10 mouse cellular contexts compared by ENCODE assay signal in genomic region chr7:45529461-45529860, GRCm38 (mm10). TPM values are rescaled to one million over a fixed set of nuclear protein-coding genes. Genes with fewer than 3 reads are reported as not detected.
DNase-seq lines count a peak whose midpoint lies in the region; ATAC-seq and TF ChIP-seq lines count a peak whose summit lies in the region.
"Had no signal": no experiment of that assay in that cellular context is flagged by ENCODE, and none has a peak within 500 bp of the region (broad histone marks: within the 10 kb centered on the region; RNA-seq: fewer than 3 reads in every experiment).

No protein-coding gene starts in this region.

- no peaks in the 10 kb centered on the region for H3K9me3 ChIP-seq in lung, postnatal 0 days (ENCODE audit: low read length)
- no peaks in the 10 kb centered on the region for H3K9me3 ChIP-seq in stomach, embryonic 16.5 days (replicated peaks; ENCODE audit: control insufficient read depth, low read length)

- H3K4me2 ChIP-seq in lung, postnatal 0 days (replicated peaks; ENCODE audit: low read depth, low read length): 0 out of 2 replicates have a peak overlapping the region, but pooled peaks have one; percentile 9
- H3K4me2 ChIP-seq in stomach, embryonic 16.5 days (ENCODE audit: low read depth, low read length): no peak overlapping the region

- no peaks in the 10 kb centered on the region for H3K36me3 ChIP-seq in lung, postnatal 0 days (ENCODE audit: insufficient read depth, low read length)
- no peaks in the 10 kb centered on the region for H3K36me3 ChIP-seq in stomach, embryonic 16.5 days (ENCODE audit: control insufficient read depth, insufficient read depth, low read length)

- no peaks in the 10 kb centered on the region for H3K27me3 ChIP-seq in lung, postnatal 0 days (replicated peaks; ENCODE audit: insufficient read depth, low read length)
- H3K27me3 ChIP-seq in stomach, embryonic 16.5 days (ENCODE audit: control insufficient read depth, insufficient read depth, low read length): no peaks in the 10 kb centered on the region

- no peak for TF ChIP-seq CTCF in lung, postnatal 0 days (IDR thresholded peaks at IDR 0.05)

- H3K27ac ChIP-seq in lung, postnatal 0 days (ENCODE audit: low read length): peak overlapping the region; percentile 15
- H3K27ac ChIP-seq in stomach, embryonic 16.5 days (ENCODE audit: low read length): peak overlapping the region; percentile 36; the same call in 1 of the 2 replicates

- peaks cover 2% of the 10 kb centered on the region; the same call in 1 of the 2 replicates for H3K4me1 ChIP-seq in lung, postnatal 0 days (ENCODE audit: insufficient read depth, low read depth, low read length)
- peaks cover 24% of the 10 kb centered on the region for H3K4me1 ChIP-seq in stomach, embryonic 16.5 days (ENCODE audit: control insufficient read depth, insufficient read depth, low read length)

- intact Hi-C loops in heart, postnatal 25 days (cut with DNase I): no loop called here

- 5% methylated on average over 6 of the region's 6 CpGs for WGBS in lung, postnatal 0 days
- whole genome bisulfite sequencing in stomach, embryonic 16.5 days: 11% methylated on average over 6 of the region's 6 CpGs

- H3K9ac ChIP-seq in lung, postnatal 0 days (replicated peaks; ENCODE audit: low read depth): no peak overlapping the region
- H3K9ac ChIP-seq in stomach, embryonic 16.5 days (ENCODE audit: low read length): peak overlapping the region; percentile 31; the same call in 1 of the 2 replicates

- ATAC-seq in lung, postnatal 0 days: no peak
- ATAC-seq in stomach, embryonic 16.5 days (ENCODE audit: insufficient read depth, low FRiP score): no peak
- no peak for ATAC-seq in erythroid progenitor cell, adult 5-6 weeks (replicated peaks; ENCODE audit: low FRiP score, poor library complexity, severe bottlenecking)

- TF ChIP-seq EP300 in lung, postnatal 0 days (IDR thresholded peaks at IDR 0.05): no peak

- DNase-seq in adrenal gland, postnatal 14 days: peak; percentile 27
- DNase-seq in adrenal gland, postnatal 10 days: no peak
- DNase-seq in lung, postnatal 0 days (ENCODE audit: low spot score): peak; percentile 56
- DNase-seq in lung, adult 18-20 months: no peak
- DNase-seq in heart, postnatal 25 days (ENCODE audit: low spot score): peak; percentile 24
- no peak for DNase-seq in adrenal gland, adult 18-20 months (ENCODE audit: low spot score in 2 of 2)
- DNase-seq: layer of hippocampus, adult 9-11 months had no signal

- no peak overlapping the region for H3K4me3 ChIP-seq in lung, postnatal 0 days (ENCODE audit: low read depth, low read length)
- no peak overlapping the region for H3K4me3 ChIP-seq in stomach, embryonic 16.5 days (replicated peaks; ENCODE audit: low read length)

RNA-seq across cellular contexts. Expression of gene Plekha4, which starts 3.3 kb away (rescaled TPM):
- total RNA-seq in adrenal gland, postnatal 14 days (2021): 3.8 and 6.5 TPM in 2 replicates
- 1 to 10 TPM; 5.4 to 9.2 TPM for total RNA-seq in adrenal gland, postnatal 10 days (2021)
- 2.0 and 2.1 TPM in 2 replicates for polyA plus RNA-seq in lung, postnatal 0 days (2015; fragmentation: Nextera tagmentation; extraction: Ambion mirVana)
- total RNA-seq in heart, postnatal 25 days (2021): 1 to 10 TPM; 2.2 to 4.7 TPM
- 2.7 and 3.9 TPM in 2 replicates for polyA plus RNA-seq in stomach, embryonic 16.5 days (2015; fragmentation: Nextera tagmentation; extraction: Ambion mirVana)
- total RNA-seq in adrenal gland, adult 18-20 months (2021): 1 to 10 TPM; 2.5 to 2.7 TPM
- 7.2 TPM in 1 of 2 replicates, not detected in the other for total RNA-seq in erythroid progenitor cell, adult 5-6 weeks (2015; ENCODE audit: low replicate concordance)
- total RNA-seq in erythroid progenitor cell, adult 5-6 weeks (2017; ENCODE audit: low replicate concordance): 0.08 and 0.90 TPM in 2 replicates

RNA-seq across cellular contexts. Expression of gene Ppp1r15a, which starts 3.4 kb away (rescaled TPM):
- total RNA-seq in adrenal gland, postnatal 14 days (2021): 37.3 and 55.7 TPM in 2 replicates
- total RNA-seq in adrenal gland, postnatal 10 days (2021): 10 to 100 TPM; 28.0 to 48.2 TPM
- polyA plus RNA-seq in lung, postnatal 0 days (2015; fragmentation: Nextera tagmentation; extraction: Ambion mirVana): 36.6 and 39.1 TPM in 2 replicates
- 10 to 100 TPM; 22.7 to 23.9 TPM for total RNA-seq in heart, postnatal 25 days (2021)
- 25.5 and 31.2 TPM in 2 replicates for polyA plus RNA-seq in stomach, embryonic 16.5 days (2015; fragmentation: Nextera tagmentation; extraction: Ambion mirVana)
- 10 to 100 TPM; 47.1 to 48.6 TPM for total RNA-seq in adrenal gland, adult 18-20 months (2021)
- 814 and 867 TPM in 2 replicates for total RNA-seq in erythroid progenitor cell, adult 5-6 weeks (2015; ENCODE audit: low replicate concordance)
- 569 and 633 TPM in 2 replicates for total RNA-seq in erythroid progenitor cell, adult 5-6 weeks (2017; ENCODE audit: low replicate concordance)

RNA-seq across cellular contexts. Expression of gene Nucb1, which starts 19.3 kb away (rescaled TPM):
- 199 and 204 TPM in 2 replicates for total RNA-seq in adrenal gland, postnatal 14 days (2021)
- total RNA-seq in adrenal gland, postnatal 10 days (2021): 100 to 1,000 TPM; 175 to 201 TPM
- 203 and 213 TPM in 2 replicates for polyA plus RNA-seq in lung, postnatal 0 days (2015; fragmentation: Nextera tagmentation; extraction: Ambion mirVana)
- total RNA-seq in heart, postnatal 25 days (2021): 100 to 1,000 TPM; 126 to 129 TPM
- polyA plus RNA-seq in stomach, embryonic 16.5 days (2015; fragmentation: Nextera tagmentation; extraction: Ambion mirVana): 229 and 262 TPM in 2 replicates
- total RNA-seq in adrenal gland, adult 18-20 months (2021): 100 to 1,000 TPM; 272 to 283 TPM
- total RNA-seq in erythroid progenitor cell, adult 5-6 weeks (2015; ENCODE audit: low replicate concordance): 164 and 168 TPM in 2 replicates
- 789 and 905 TPM in 2 replicates for total RNA-seq in erythroid progenitor cell, adult 5-6 weeks (2017; ENCODE audit: low replicate concordance)

RNA-seq across cellular contexts. Expression of gene Hsd17b14, which starts 25.2 kb away (rescaled TPM):
- total RNA-seq in adrenal gland, postnatal 14 days (2021): 0.67 and 1.2 TPM in 2 replicates
- 1 to 10 TPM in 1 of 2 experiments, under 1 TPM in 1; 0.93 to 1.4 TPM for total RNA-seq in adrenal gland, postnatal 10 days (2021)
- 0.95 and 1.4 TPM in 2 replicates for polyA plus RNA-seq in lung, postnatal 0 days (2015; fragmentation: Nextera tagmentation; extraction: Ambion mirVana)
- under 1 TPM; 0.18 to 0.59 TPM for total RNA-seq in heart, postnatal 25 days (2021)
- 2.9 and 4.8 TPM in 2 replicates for polyA plus RNA-seq in stomach, embryonic 16.5 days (2015; fragmentation: Nextera tagmentation; extraction: Ambion mirVana)
- 1 to 10 TPM in 1 of 2 experiments, under 1 TPM in 1; 0.83 to 3.0 TPM for total RNA-seq in adrenal gland, adult 18-20 months (2021)
- total RNA-seq in erythroid progenitor cell, adult 5-6 weeks (2015; ENCODE audit: low replicate concordance): not detected in 2 replicates
- total RNA-seq in erythroid progenitor cell, adult 5-6 weeks (2017; ENCODE audit: low replicate concordance): not detected in 2 replicates
- total RNA-seq: midbrain, postnatal 0 days had no signal

RNA-seq across cellular contexts. Expression of gene Bcat2, which starts 40.5 kb away (rescaled TPM):
- total RNA-seq in adrenal gland, postnatal 14 days (2021): 149 and 151 TPM in 2 replicates
- total RNA-seq in adrenal gland, postnatal 10 days (2021): 100 to 1,000 TPM; 114 to 118 TPM
- polyA plus RNA-seq in lung, postnatal 0 days (2015; fragmentation: Nextera tagmentation; extraction: Ambion mirVana): 29.4 and 39.8 TPM in 2 replicates
- 100 to 1,000 TPM; 188 to 200 TPM for total RNA-seq in heart, postnatal 25 days (2021)
- polyA plus RNA-seq in stomach, embryonic 16.5 days (2015; fragmentation: Nextera tagmentation; extraction: Ambion mirVana): 95.7 and 109 TPM in 2 replicates
- 100 to 1,000 TPM; 164 to 265 TPM for total RNA-seq in adrenal gland, adult 18-20 months (2021)
- 8.4 and 17.7 TPM in 2 replicates for total RNA-seq in erythroid progenitor cell, adult 5-6 weeks (2015; ENCODE audit: low replicate concordance)
- total RNA-seq in erythroid progenitor cell, adult 5-6 weeks (2017; ENCODE audit: low replicate concordance): 4.0 and 22.0 TPM in 2 replicates

Comparison
In these comparisons a context has a peak if more than half of its experiments do, and no peak if none do; other contexts are left out.
1. DNase-seq: peak in adrenal gland, postnatal 14 days (single experiment), lung, postnatal 0 days (single experiment) and heart, postnatal 25 days (single experiment); none in adrenal gland, postnatal 10 days (single experiment), lung, adult 18-20 months (0 of 2) and adrenal gland, adult 18-20 months (0 of 2).
2. RNA of gene Ppp1r15a, which starts 3.4 kb away (total RNA-seq): 569 to 867 TPM in erythroid progenitor cell, adult 5-6 weeks; 37.3 to 55.7 TPM in adrenal gland, postnatal 14 days, 47.1 to 48.6 TPM in adrenal gland, adult 18-20 months, 28.0 to 48.2 TPM in adrenal gland, postnatal 10 days and 22.7 to 23.9 TPM in heart, postnatal 25 days; every median in the first group is over 10 times any median in the second.